Mouse (Mus musculus) B cell, adult 2 months (primary cell): ENCODE measurements at regions not wholly inside any gene's neighbourhood (a gene's known extent, or its start where the extent isn't known, plus 50 kb on each side); places are given as distances from the start of the nearest gene placed in this dataset.

ENCODE experiments used
- DNase-seq, 2 experiments: peaks; one replicate each; pipeline ENCODE4 v3.0.0; 2022

- DNase-seq = no peak
Measured at GRCm38 (mm10) chr10:97093886-97094285, 385.5 kb upstream of the Dcn start.

GRCm38 (mm10) chr10:97114501-97114900 is 364.9 kb upstream of the Dcn start:
- no peak for DNase-seq

- no peak for DNase-seq
Measured at GRCm38 (mm10) chr10:97122693-97123092, 356.7 kb upstream of the Dcn start.

GRCm38 (mm10) chr10:97141561-97141960 is 337.8 kb upstream of the Dcn start:
- no peak for DNase-seq

GRCm38 (mm10) chr10:97158561-97159395 is 320.6 kb upstream of the Dcn start:
- no peak for DNase-seq

GRCm38 (mm10) chr10:97159396-97159760 is 320.0 kb upstream of the Dcn start:
- no peak for DNase-seq

GRCm38 (mm10) chr10:97159831-97160575 is 319.4 kb upstream of the Dcn start:
- DNase-seq = peak; percentile 40 to 41

- DNase-seq = no peak
Measured at GRCm38 (mm10) chr10:97160892-97161291, 318.5 kb upstream of the Dcn start.

GRCm38 (mm10) chr10:97178468-97178867 is 300.9 kb upstream of the Dcn start:
- no peak for DNase-seq

GRCm38 (mm10) chr10:97189696-97190095 is 289.7 kb upstream of the Dcn start:
- DNase-seq = no peak

- DNase-seq = no peak
Measured at GRCm38 (mm10) chr10:97211238-97211695, 268.1 kb upstream of the Dcn start.

- no peak for DNase-seq
Measured at GRCm38 (mm10) chr10:97211785-97212398, 267.5 kb upstream of the Dcn start.

GRCm38 (mm10) chr10:97219474-97219873 is 259.9 kb upstream of the Dcn start:
- DNase-seq = no peak

GRCm38 (mm10) chr10:97220431-97220830 is 259.0 kb upstream of the Dcn start:
- DNase-seq = no peak

- DNase-seq = no peak
Measured at GRCm38 (mm10) chr10:97235631-97236030, 243.8 kb upstream of the Dcn start.

GRCm38 (mm10) chr10:97241476-97241875 is 237.9 kb upstream of the Dcn start:
- no peak for DNase-seq

GRCm38 (mm10) chr10:97245674-97246073 is 233.7 kb upstream of the Dcn start:
- no peak for DNase-seq

GRCm38 (mm10) chr10:97248522-97248921 is 230.9 kb upstream of the Dcn start:
- DNase-seq = no peak

- no peak for DNase-seq
Measured at GRCm38 (mm10) chr10:97249760-97250159, 229.6 kb upstream of the Dcn start.

GRCm38 (mm10) chr10:97250167-97250566 is 229.2 kb upstream of the Dcn start:
- DNase-seq = no peak

- no peak for DNase-seq
Measured at GRCm38 (mm10) chr10:97265959-97266517, 213.4 kb upstream of the Dcn start.

GRCm38 (mm10) chr10:97282416-97282815 is 197.0 kb upstream of the Dcn start:
- no peak for DNase-seq

GRCm38 (mm10) chr10:97282841-97283496 is 196.4 kb upstream of the Dcn start:
- DNase-seq = no peak
